Mouse (Mus musculus) heart, postnatal 0 days (tissue): Measurements from ENCODE around the gene Rassf4.

Source experiments
- CTCF ChIP-seq: IDR thresholded peaks from 2 replicates; pipeline ENCODE4 v1.5.1; 2016; ENCODE audit warnings: antibody characterized with exemption, control low read depth, low read depth
- EP300 ChIP-seq: IDR thresholded peaks from 2 replicates; pipeline ENCODE4 v1.6.1; 2016; ENCODE audit warnings: antibody characterized with exemption, low read depth

GRCm38 (mm10) chr6:116663364-116663763 is 10.4 kb downstream of the Rassf4 start:
- no peak for TF ChIP-seq CTCF
- no peak for TF ChIP-seq EP300
